Mouse (Mus musculus): ENCODE measurements around the gene Gprc5c. TPM values are rescaled to one million over a fixed set of nuclear protein-coding genes. Genes with fewer than 3 reads are reported as not detected.
A peak's percentile ranks its signal among the peaks of the same experiment; 100 is the strongest.

The Gprc5c gene
- polyA plus RNA-seq, 1 experiment from 2014 or later: 24.4 TPM

GRCm38 (mm10) chr11:114869787-114870186 is 18.8 kb downstream of the Gprc5c start:
- Histone ChIP-seq H3K4me2 (ENCODE audit: low read depth) (no peak overlapping the region), H3K4me3 (ENCODE audit: low read depth, low read length) (no peak overlapping the region), H3K27me3 (ENCODE audit: control insufficient read depth, insufficient read depth, low read length) (no peaks in the 10 kb centered on the region), H3K36me3 (ENCODE audit: control insufficient read depth, insufficient read depth, low read length) (no peaks in the 10 kb centered on the region), H3K9ac (ENCODE audit: low read length) (no peak overlapping the region), H3K27ac (ENCODE audit: low read depth, low read length) (no peak overlapping the region), H3K9me3 (ENCODE audit: control insufficient read depth, low read length) (no peaks in the 10 kb centered on the region), H3K4me1 (ENCODE audit: control insufficient read depth, insufficient read depth, low read length) (peaks cover 20% of the 10 kb centered on the region)
- WGBS: 86% methylated on average over 1 of the region's 1 CpGs
- DNase-seq (ENCODE audit: low spot score): no peak
- ATAC-seq (ENCODE audit: insufficient read depth, low FRiP score, low TSS enrichment): no peak

GRCm38 (mm10) chr11:114871540-114871939 is 20.6 kb downstream of the Gprc5c start:
- ATAC-seq (ENCODE audit: insufficient read depth, low FRiP score, low TSS enrichment) (no peak), DNase-seq (ENCODE audit: low spot score) (no peak)
- Histone ChIP-seq H3K36me3 (ENCODE audit: control insufficient read depth, insufficient read depth, low read length) (no peaks in the 10 kb centered on the region), H3K4me1 (ENCODE audit: control insufficient read depth, insufficient read depth, low read length) (peaks cover 19% of the 10 kb centered on the region), H3K4me3 (ENCODE audit: low read depth, low read length) (no peak overlapping the region), H3K27ac (ENCODE audit: low read depth, low read length) (no peak overlapping the region), H3K9me3 (ENCODE audit: control insufficient read depth, low read length) (no peaks in the 10 kb centered on the region), H3K27me3 (ENCODE audit: control insufficient read depth, insufficient read depth, low read length) (no peaks in the 10 kb centered on the region), H3K9ac (ENCODE audit: low read length) (no peak overlapping the region), H3K4me2 (ENCODE audit: low read depth) (no peak overlapping the region)
- 96% methylated on average over 2 of the region's 2 CpGs for WGBS

GRCm38 (mm10) chr11:114873022-114873817 is 22.3 kb downstream of the Gprc5c start:
- H3K36me3 ChIP-seq (ENCODE audit: control insufficient read depth, insufficient read depth, low read length): no peaks in the 10 kb centered on the region
- DNase-seq (ENCODE audit: low spot score): peak; percentile 39
- peaks cover 12% of the 10 kb centered on the region for H3K4me1 ChIP-seq (ENCODE audit: control insufficient read depth, insufficient read depth, low read length)
- peak overlapping the region; percentile 42; the same call in 1 of the 2 replicates for H3K27ac ChIP-seq (ENCODE audit: low read depth, low read length)
- WGBS: 19% methylated on average over 6 of the region's 6 CpGs
- no peak overlapping the region; the same call in 1 of the 2 replicates for H3K9ac ChIP-seq (ENCODE audit: low read length)
- H3K4me2 ChIP-seq (ENCODE audit: low read depth): no peak overlapping the region
- H3K9me3 ChIP-seq (ENCODE audit: control insufficient read depth, low read length): no peaks in the 10 kb centered on the region
- H3K4me3 ChIP-seq (ENCODE audit: low read depth, low read length): no peak overlapping the region
- ATAC-seq (ENCODE audit: insufficient read depth, low FRiP score, low TSS enrichment): no peak
- H3K27me3 ChIP-seq (ENCODE audit: control insufficient read depth, insufficient read depth, low read length): no peaks in the 10 kb centered on the region

GRCm38 (mm10) chr11:114874226-114875145 is 23.5 kb downstream of the Gprc5c start:
- no peak overlapping the region for H3K27ac ChIP-seq (ENCODE audit: low read depth, low read length)
- H3K4me1 ChIP-seq (ENCODE audit: control insufficient read depth, insufficient read depth, low read length): peaks cover 12% of the 10 kb centered on the region
- H3K36me3 ChIP-seq (ENCODE audit: control insufficient read depth, insufficient read depth, low read length): no peaks in the 10 kb centered on the region
- no peaks in the 10 kb centered on the region for H3K9me3 ChIP-seq (ENCODE audit: control insufficient read depth, low read length)
- WGBS: 51% methylated on average over 9 of the region's 9 CpGs
- no peaks in the 10 kb centered on the region for H3K27me3 ChIP-seq (ENCODE audit: control insufficient read depth, insufficient read depth, low read length)
- no peak overlapping the region for H3K4me3 ChIP-seq (ENCODE audit: low read depth, low read length)
- no peak overlapping the region for H3K9ac ChIP-seq (ENCODE audit: low read length)
- H3K4me2 ChIP-seq (ENCODE audit: low read depth): no peak overlapping the region
- DNase-seq (ENCODE audit: low spot score) (peak; percentile 8), ATAC-seq (ENCODE audit: insufficient read depth, low FRiP score, low TSS enrichment) (no peak)

- Histone ChIP-seq H3K9me3 (ENCODE audit: control insufficient read depth, low read length) (no peaks in the 10 kb centered on the region), H3K36me3 (ENCODE audit: control insufficient read depth, insufficient read depth, low read length) (no peaks in the 10 kb centered on the region), H3K27ac (ENCODE audit: low read depth, low read length) (no peak overlapping the region), H3K4me2 (ENCODE audit: low read depth) (no peak overlapping the region), H3K4me1 (ENCODE audit: control insufficient read depth, insufficient read depth, low read length) (peaks cover 12% of the 10 kb centered on the region), H3K9ac (ENCODE audit: low read length) (no peak overlapping the region), H3K27me3 (ENCODE audit: control insufficient read depth, insufficient read depth, low read length) (no peaks in the 10 kb centered on the region), H3K4me3 (ENCODE audit: low read depth, low read length) (no peak overlapping the region)
- ATAC-seq (ENCODE audit: insufficient read depth, low FRiP score, low TSS enrichment): no peak
- 7% methylated on average over 8 of the region's 9 CpGs for WGBS
- DNase-seq (ENCODE audit: low spot score): peak; percentile 37
Observed at GRCm38 (mm10) chr11:114875301-114875801, 24.4 kb downstream of the Gprc5c start.

- Histone ChIP-seq H3K9ac (ENCODE audit: low read length) (no peak overlapping the region), H3K27ac (ENCODE audit: low read depth, low read length) (no peak overlapping the region), H3K4me3 (ENCODE audit: low read depth, low read length) (no peak overlapping the region), H3K4me1 (ENCODE audit: control insufficient read depth, insufficient read depth, low read length) (peaks cover 12% of the 10 kb centered on the region), H3K36me3 (ENCODE audit: control insufficient read depth, insufficient read depth, low read length) (no peaks in the 10 kb centered on the region), H3K9me3 (ENCODE audit: control insufficient read depth, low read length) (no peaks in the 10 kb centered on the region), H3K4me2 (ENCODE audit: low read depth) (no peak overlapping the region), H3K27me3 (ENCODE audit: control insufficient read depth, insufficient read depth, low read length) (no peaks in the 10 kb centered on the region)
- ATAC-seq (ENCODE audit: insufficient read depth, low FRiP score, low TSS enrichment): no peak
- WGBS: 29% methylated on average over 7 of the region's 7 CpGs
- DNase-seq (ENCODE audit: low spot score): no peak
Observed at GRCm38 (mm10) chr11:114876176-114876575, 25.2 kb downstream of the Gprc5c start.

GRCm38 (mm10) chr11:114876621-114877020 is 25.7 kb downstream of the Gprc5c start:
- no peak for ATAC-seq (ENCODE audit: insufficient read depth, low FRiP score, low TSS enrichment)
- peaks cover 12% of the 10 kb centered on the region for H3K4me1 ChIP-seq (ENCODE audit: control insufficient read depth, insufficient read depth, low read length)
- no peak overlapping the region for H3K27ac ChIP-seq (ENCODE audit: low read depth, low read length)
- no peaks in the 10 kb centered on the region for H3K36me3 ChIP-seq (ENCODE audit: control insufficient read depth, insufficient read depth, low read length)
- H3K4me3 ChIP-seq (ENCODE audit: low read depth, low read length): no peak overlapping the region
- no peak overlapping the region for H3K9ac ChIP-seq (ENCODE audit: low read length)
- H3K4me2 ChIP-seq (ENCODE audit: low read depth): no peak overlapping the region
- H3K9me3 ChIP-seq (ENCODE audit: control insufficient read depth, low read length): no peaks in the 10 kb centered on the region
- no peak for DNase-seq (ENCODE audit: low spot score)
- 45% methylated on average over 2 of the region's 2 CpGs for WGBS
- H3K27me3 ChIP-seq (ENCODE audit: control insufficient read depth, insufficient read depth, low read length): no peaks in the 10 kb centered on the region

- DNase-seq (ENCODE audit: low spot score) (peak; percentile 46), ATAC-seq (ENCODE audit: insufficient read depth, low FRiP score, low TSS enrichment) (no peak)
- Histone ChIP-seq H3K27me3 (ENCODE audit: control insufficient read depth, insufficient read depth, low read length) (no peaks in the 10 kb centered on the region), H3K4me3 (ENCODE audit: low read depth, low read length) (no peak overlapping the region), H3K36me3 (ENCODE audit: control insufficient read depth, insufficient read depth, low read length) (no peaks in the 10 kb centered on the region), H3K9me3 (ENCODE audit: control insufficient read depth, low read length) (no peaks in the 10 kb centered on the region), H3K9ac (ENCODE audit: low read length) (no peak overlapping the region), H3K4me2 (ENCODE audit: low read depth) (no peak overlapping the region), H3K4me1 (ENCODE audit: control insufficient read depth, insufficient read depth, low read length) (peaks cover 12% of the 10 kb centered on the region), H3K27ac (ENCODE audit: low read depth, low read length) (no peak overlapping the region)
- WGBS: 59% methylated on average over 3 of the region's 3 CpGs
Observed at GRCm38 (mm10) chr11:114877145-114877544, 26.2 kb downstream of the Gprc5c start.
